Mouse (Mus musculus): ENCODE data around the gene St6galnac4.

DNA sequence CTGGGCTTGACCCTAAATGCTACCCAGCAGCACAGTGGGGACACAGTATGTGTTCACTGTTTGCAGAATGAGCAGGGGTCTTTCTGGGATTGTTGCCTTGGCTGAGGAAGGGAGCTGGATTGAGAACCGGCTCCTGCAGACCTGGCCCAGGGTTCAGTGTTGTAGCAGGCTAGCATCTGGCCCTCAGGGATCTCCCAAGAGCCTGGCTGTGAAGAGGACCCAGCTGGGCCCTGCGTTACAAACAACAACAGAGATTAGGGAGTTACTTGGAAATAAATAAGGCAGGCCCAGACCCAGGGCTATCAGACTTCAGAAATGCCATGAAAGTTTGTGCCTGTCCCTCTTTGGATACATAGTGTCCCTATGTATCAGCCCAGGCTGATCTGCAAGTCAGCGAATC lies 58.8 kb downstream of the St6galnac4 start:
- TF ChIP-seq POLR2A (IDR thresholded peaks at IDR 0.05; ENCODE audit: borderline replicate concordance, low read depth, low read length) (no peak), CTCF (IDR thresholded peaks at IDR 0.05; ENCODE audit: low read depth, low read length) (no peak)

Measured in bone marrow macrophage, adult 2 months (primary cell).